Mouse (Mus musculus) Patski (cell line): ENCODE results near the gene Fyn. TPM values are rescaled to one million over a fixed set of nuclear protein-coding genes. Genes with fewer than 3 reads are reported as not detected.

Experiments used
- ATAC-seq: fragments of 100-300 bp; one replicate; pipeline ENCODE4 v1.8.0; 2021
- CTCF ChIA-PET: fragments of 350-600 bp; sonication (Branson Sonifier 250); formaldehyde crosslinking; loops from one replicate; lab custom pipeline; 2022; ENCODE audit warnings: inconsistent platforms; lab: Charles Lee
- POLR2A ChIA-PET: fragments of 350-600 bp; sonication (Branson Sonifier 250); formaldehyde crosslinking; loops from one replicate; lab custom pipeline; 2022; ENCODE audit warnings: antibody characterized with exemption, inconsistent platforms; lab: Charles Lee
- DNase-seq: peaks from one replicate; pipeline ENCODE4 v3.0.0-alpha.2; 2011; ENCODE audit warnings: low read depth, low spot score
- H3K27me3 ChIP-seq: fragments of 371-371 bp; one replicate; pipeline ENCODE4 v1.5.1; 2021
- CTCF ChIP-seq: fragments of 100-300 bp; IDR thresholded peaks from one replicate; pipeline ENCODE4 v1.5.1; 2021
- in situ Hi-C: fragments of 300-500 bp; cut with MboI; formaldehyde crosslinking; loops from 3 replicates; pipeline ENCODE4 v1.11.1; 2018; ENCODE audit warnings: low pct_unique_long_range_greater_than_20kb, mixed read lengths
- polyA plus RNA-seq: library from polyadenylated mRNA; unstranded; gene quantifications from one replicate; pipeline ENCODE4 v1.2.3, GENCODE M21; 2021

Fyn gene
- polyA plus RNA-seq, 1 experiment from 2014 or later = 64.4 TPM

- ChIA-PET POLR2A (no interaction called here), CTCF (interaction anchor here (1.2 to 3.0 kb wide), 2 partner anchors 13 to 16 kb away, joined by 3 to 12 read pairs; no protein-coding TSS in a partner anchor)
- no peak for DNase-seq
- no peaks in the 10 kb centered on the region for H3K27me3 ChIP-seq
- in situ Hi-C loops = no loop called here
- ATAC-seq = no peak
- no peak for TF ChIP-seq CTCF
Observed at GRCm38 (mm10) chr10:39440506-39440905, 71.9 kb downstream of the Fyn start.

GRCm38 (mm10) chr10:39441636-39442035 is 73.0 kb downstream of the Fyn start:
- no peak for TF ChIP-seq CTCF
- in situ Hi-C loops = no loop called here
- DNase-seq = no peak
- ATAC-seq = no peak
- CTCF ChIA-PET = no interaction called here
- POLR2A ChIA-PET = no interaction called here
- H3K27me3 ChIP-seq = no peaks in the 10 kb centered on the region

- ATAC-seq (no peak), DNase-seq (no peak)
- in situ Hi-C loops = no loop called here
- no peaks in the 10 kb centered on the region for H3K27me3 ChIP-seq
- CTCF ChIA-PET = interaction anchor here (0.7 to 1.0 kb wide), 3 partner anchors 10 to 22 kb away, joined by 3 to 4 read pairs (median 3); no protein-coding TSS in a partner anchor
- POLR2A ChIA-PET = interaction anchor here (0.7 kb wide), 1 partner anchor 174 kb away, joined by 3 read pairs; no protein-coding TSS in a partner anchor
- no peak for TF ChIP-seq CTCF
Observed at GRCm38 (mm10) chr10:39443122-39443521, 74.5 kb downstream of the Fyn start.

GRCm38 (mm10) chr10:39443947-39444346 is 75.3 kb downstream of the Fyn start:
- TF ChIP-seq CTCF = peak; percentile 19
- ChIA-PET CTCF (no interaction called here), POLR2A (no interaction called here)
- no peaks in the 10 kb centered on the region for H3K27me3 ChIP-seq
- in situ Hi-C loops = no loop called here
- ATAC-seq (no peak), DNase-seq (no peak)

GRCm38 (mm10) chr10:39445870-39446269 is 77.2 kb downstream of the Fyn start:
- in situ Hi-C loops = no loop called here
- POLR2A ChIA-PET = no interaction called here
- TF ChIP-seq CTCF = no peak
- CTCF ChIA-PET = interaction anchor here (1.0 kb wide), 1 partner anchor 20 kb away, joined by 3 read pairs; no protein-coding TSS in a partner anchor
- DNase-seq (no peak), ATAC-seq (no peak)
- H3K27me3 ChIP-seq = no peaks in the 10 kb centered on the region

- ChIA-PET POLR2A (no interaction called here), CTCF (interaction anchor here (1.2 kb wide), 1 partner anchor 8 kb away, joined by 3 read pairs; no protein-coding TSS in a partner anchor)
- ATAC-seq = no peak
- no peaks in the 10 kb centered on the region for H3K27me3 ChIP-seq
- TF ChIP-seq CTCF = no peak
- in situ Hi-C loops = no loop called here
- DNase-seq = no peak
Observed at GRCm38 (mm10) chr10:39446706-39447105, 78.1 kb downstream of the Fyn start.

- peak; percentile 17 for ATAC-seq
- POLR2A ChIA-PET = no interaction called here
- in situ Hi-C loops = no loop called here
- TF ChIP-seq CTCF = no peak
- DNase-seq = no peak
- CTCF ChIA-PET = interaction anchor here (0.7 kb wide), 1 partner anchor 336 kb away, joined by 3 read pairs; no protein-coding TSS in a partner anchor
- H3K27me3 ChIP-seq = no peaks in the 10 kb centered on the region
Observed at GRCm38 (mm10) chr10:39449179-39449578, 80.5 kb downstream of the Fyn start.

- ATAC-seq (no peak), DNase-seq (no peak)
- TF ChIP-seq CTCF = no peak
- in situ Hi-C loops = no loop called here
- no peaks in the 10 kb centered on the region for H3K27me3 ChIP-seq
- ChIA-PET POLR2A (no interaction called here), CTCF (no interaction called here)
Observed at GRCm38 (mm10) chr10:39450356-39450755, 81.7 kb downstream of the Fyn start.

- ChIA-PET POLR2A (interaction anchor here (1.0 kb wide), 1 partner anchor 9 kb away, joined by 4 read pairs; no protein-coding TSS in a partner anchor), CTCF (no interaction called here)
- in situ Hi-C loops = no loop called here
- TF ChIP-seq CTCF = no peak
- DNase-seq (no peak), ATAC-seq (no peak)
- no peaks in the 10 kb centered on the region for H3K27me3 ChIP-seq
Observed at GRCm38 (mm10) chr10:39451065-39451464, 82.4 kb downstream of the Fyn start.

- no peak for TF ChIP-seq CTCF
- ATAC-seq (no peak), DNase-seq (no peak)
- ChIA-PET CTCF (no interaction called here), POLR2A (interaction anchor here (1.0 kb wide), 1 partner anchor 7 kb away, joined by 4 read pairs; no protein-coding TSS in a partner anchor)
- no peaks in the 10 kb centered on the region for H3K27me3 ChIP-seq
- in situ Hi-C loops = no loop called here
Observed at GRCm38 (mm10) chr10:39451918-39452624, 83.4 kb downstream of the Fyn start.

GRCm38 (mm10) chr10:39455344-39455743 is 86.7 kb downstream of the Fyn start:
- POLR2A ChIA-PET = interaction anchor here (0.9 kb wide), 1 partner anchor 16 kb away, joined by 4 read pairs; no protein-coding TSS in a partner anchor
- DNase-seq = no peak
- TF ChIP-seq CTCF = no peak
- no peaks in the 10 kb centered on the region for H3K27me3 ChIP-seq
- CTCF ChIA-PET = interaction anchor here (1.2 kb wide), 1 partner anchor 22 kb away, joined by 4 read pairs; no protein-coding TSS in a partner anchor
- no peak for ATAC-seq
- in situ Hi-C loops = no loop called here
